Mouse (Mus musculus): ENCODE results near the gene Naa25.

DNA sequence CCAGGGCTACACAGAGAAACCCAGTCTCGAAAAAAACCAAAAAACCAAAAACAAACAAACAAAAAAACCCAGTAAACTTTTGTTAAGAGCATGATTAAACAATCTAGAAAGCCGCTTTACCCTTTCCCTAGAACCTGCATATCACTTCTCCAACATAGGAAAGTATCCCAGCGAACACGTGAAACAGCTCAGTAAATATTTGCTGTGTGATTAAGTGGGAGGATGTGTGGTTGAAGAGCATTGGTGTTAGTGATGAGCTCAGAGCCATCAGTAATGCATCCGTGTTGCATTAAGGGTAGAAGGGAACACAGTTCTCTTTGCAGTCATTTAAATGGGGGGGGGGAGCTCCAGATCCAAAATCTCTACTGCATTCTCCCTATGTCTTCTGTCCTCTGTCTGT is 87.1 kb downstream of the Naa25 start:
- TF ChIP-seq POLR2A (IDR thresholded peaks at IDR 0.05; ENCODE audit: low read depth, low read length) (no peak), CTCF (conservative IDR thresholded peaks at IDR 0.05; ENCODE audit: insufficient read depth, insufficient read length, low read depth, low read length) (no peak)

Data from kidney, adult 2 months (tissue).